Mouse (Mus musculus): ENCODE results near the gene Plbd2.
"Not testable (repeated sequence)": the region's sequence is repeated elsewhere in the genome, so short reads cannot be mapped to it uniquely, and the experiment has no call there.

Plbd2 gene

DNA sequence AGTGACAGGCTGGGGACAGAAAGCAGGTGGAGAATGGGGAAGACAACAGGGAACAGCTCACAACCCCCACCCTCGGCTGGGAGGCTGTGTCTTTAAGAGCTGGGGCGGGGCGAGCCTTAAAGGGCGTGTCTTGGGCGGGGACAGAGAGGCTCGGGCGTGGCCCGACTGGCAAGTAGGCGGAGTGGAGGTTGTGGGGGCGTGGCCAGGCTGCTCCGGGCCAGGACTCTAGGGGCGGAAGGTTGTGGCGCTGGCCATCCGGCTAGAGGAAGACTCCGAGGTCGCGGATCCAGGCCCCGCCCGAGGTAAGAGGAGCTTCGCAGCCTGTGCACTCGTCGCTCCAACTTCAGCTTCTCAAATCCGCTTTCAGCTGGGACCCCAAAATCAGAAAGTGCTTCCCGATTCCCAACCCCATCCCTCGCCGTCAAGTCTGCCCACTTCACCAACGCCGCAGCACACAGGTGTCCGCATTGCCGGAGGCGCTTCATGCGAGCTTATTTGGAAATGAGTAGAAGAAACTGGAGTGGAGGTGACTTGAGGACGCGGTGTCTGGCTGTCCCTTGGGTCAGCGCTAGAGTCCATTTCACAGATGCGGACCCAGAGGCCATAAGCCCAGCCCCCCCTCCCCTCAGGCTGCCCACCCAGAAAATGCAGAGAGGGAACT, 7.7 kb upstream of the Plbd2 start, which contains the start of gene Slc8b1:
TSS of gene Slc8b1 (plus strand) at position 187 of the 661 bp plus-strand sequence.
- peak; percentile 76 for DNase-seq (ENCODE audit: low spot score)

GRCm38 (mm10) chr5:120507311-120507710, 3.9 kb upstream of the Plbd2 start:
- DNase-seq (ENCODE audit: low spot score) = no peak

GRCm38 (mm10) chr5:120506490-120506889, 3.1 kb upstream of the Plbd2 start:
- no peak for DNase-seq (ENCODE audit: low spot score)

GRCm38 (mm10) chr5:120505781-120506180, 2.4 kb upstream of the Plbd2 start:
- DNase-seq (ENCODE audit: low spot score) = no peak

DNA sequence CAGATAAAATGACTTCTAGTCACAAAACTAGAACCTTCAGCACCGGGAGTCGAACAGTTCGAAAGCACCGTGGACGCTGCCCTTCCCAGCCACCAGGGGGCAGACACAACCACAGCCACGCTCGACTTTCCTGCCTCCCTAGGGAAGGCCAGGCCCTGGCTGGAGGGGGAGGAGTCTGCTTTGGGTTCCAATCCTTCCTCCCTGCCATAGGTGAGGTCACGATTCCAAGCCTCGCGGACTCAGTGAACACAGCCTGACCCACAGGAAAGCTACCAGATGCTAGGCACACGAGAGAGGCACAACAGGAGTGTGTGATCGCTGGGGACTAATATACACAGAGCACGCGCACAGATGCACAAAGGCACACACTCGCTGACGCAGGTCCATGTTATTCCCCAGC, 1.9 kb upstream of the Plbd2 start:
- peak; percentile 59 for DNase-seq (ENCODE audit: low spot score)

DNA sequence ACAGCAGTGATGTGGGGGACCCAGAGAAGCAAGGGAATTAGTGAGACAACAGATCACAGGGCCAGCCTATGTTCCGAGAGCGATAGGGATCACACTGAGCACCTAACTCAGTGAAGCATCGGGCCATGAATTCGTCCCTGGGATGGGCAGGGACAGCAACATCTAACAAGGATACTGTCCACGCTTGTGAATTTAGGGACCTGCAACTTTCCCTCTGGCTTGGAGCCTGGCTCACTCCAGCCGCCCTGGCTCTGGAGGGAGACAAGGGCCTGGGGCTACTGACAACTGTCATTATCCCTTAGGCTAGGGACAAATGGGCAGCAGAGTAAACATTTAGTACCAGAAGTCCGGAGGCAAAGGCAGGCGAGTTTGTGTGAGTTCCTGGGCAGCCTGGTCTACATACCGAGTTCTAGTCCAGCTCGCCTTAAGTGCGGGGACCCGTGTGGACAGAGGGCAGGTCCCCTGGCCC, 716 bp downstream of the Plbd2 start:
- no peak for DNase-seq (ENCODE audit: low spot score)

DNA sequence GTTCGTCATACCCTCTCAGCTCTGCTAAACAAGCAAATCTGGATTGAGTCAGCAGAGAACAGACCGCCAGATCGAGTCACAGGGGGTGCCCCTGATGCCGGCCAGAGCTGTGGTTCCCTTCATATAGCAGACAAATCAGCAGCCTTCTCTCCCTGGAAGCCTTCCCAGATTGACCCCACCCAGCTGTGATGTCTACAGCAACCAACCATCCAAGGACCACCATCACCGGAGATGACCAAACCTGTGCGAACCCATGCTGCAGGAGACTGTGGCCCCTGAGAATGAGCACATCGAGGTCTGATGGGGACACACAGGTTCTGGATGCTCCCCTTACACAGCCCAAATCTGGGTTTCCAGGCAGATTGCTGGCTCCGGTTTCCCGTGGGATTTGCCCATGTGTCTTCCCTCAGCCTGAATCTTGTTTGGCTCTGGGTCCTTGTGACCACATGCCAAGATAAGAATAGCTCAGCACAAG, 1.2 kb downstream of the Plbd2 start:
- DNase-seq (ENCODE audit: low spot score) = no peak

GRCm38 (mm10) chr5:120500609-120501008, 2.8 kb downstream of the Plbd2 start:
- DNase-seq (ENCODE audit: low spot score) = not testable (repeated sequence)

DNA sequence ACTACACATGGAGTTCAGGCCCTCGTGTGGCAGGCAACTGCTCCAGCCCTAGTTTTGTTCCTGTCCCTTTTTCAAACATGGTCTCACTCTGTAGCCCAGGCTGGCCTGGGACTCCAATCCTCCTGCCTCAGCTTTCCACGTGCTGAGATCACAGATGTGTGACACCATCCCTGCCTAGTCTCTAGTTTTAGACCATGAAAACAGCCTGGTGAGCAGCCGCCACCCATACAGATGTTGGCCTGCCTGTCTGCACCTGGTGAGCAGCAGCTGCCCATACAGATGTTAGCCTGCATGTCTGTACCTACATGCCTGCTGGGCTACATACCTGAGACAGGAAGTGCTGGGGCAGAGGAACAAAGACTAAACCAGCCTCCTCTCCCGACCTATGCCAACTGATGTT, 4.2 kb downstream of the Plbd2 start:
- no peak for DNase-seq (ENCODE audit: low spot score)

- DNase-seq (ENCODE audit: low spot score) = no peak
These were observed 6.4 kb downstream of the Plbd2 start for GRCm38 (mm10) chr5:120497071-120497470.

GRCm38 (mm10) chr5:120495703-120496226, 7.7 kb downstream of the Plbd2 start:
- no peak for DNase-seq (ENCODE audit: low spot score)

DNA sequence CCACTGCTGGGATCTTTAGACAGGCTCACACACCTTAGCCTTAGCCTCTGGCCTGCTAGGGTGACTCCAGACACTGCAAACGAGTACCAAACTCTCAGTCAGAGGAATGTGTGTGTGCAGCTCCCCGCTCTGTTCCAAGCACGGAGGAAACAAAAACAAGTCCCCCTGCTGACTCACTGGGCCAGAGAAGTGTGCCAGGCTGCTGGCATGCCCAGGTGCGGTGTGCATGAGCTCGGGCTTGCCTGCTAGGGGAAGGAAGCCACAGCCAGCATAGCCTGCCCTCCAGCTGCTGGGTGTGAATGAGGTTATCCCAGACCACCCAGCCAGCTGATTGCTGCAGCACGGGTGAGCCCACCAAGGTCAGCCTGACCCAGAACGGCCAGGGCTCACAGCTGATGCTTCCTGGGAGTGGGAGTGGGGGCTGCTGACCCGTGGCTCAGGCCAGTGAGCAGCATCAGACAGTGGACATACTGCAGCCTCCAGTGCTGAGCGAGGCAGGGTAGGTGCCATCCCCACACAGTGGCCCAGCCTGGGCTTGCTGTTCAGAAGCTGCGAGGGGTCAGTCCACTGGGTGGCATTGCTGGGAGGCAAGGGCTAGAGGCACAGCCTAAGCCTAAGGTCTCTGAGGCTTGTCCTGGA, 8.2 kb downstream of the Plbd2 start:
- DNase-seq (ENCODE audit: low spot score) = no peak

GRCm38 (mm10) chr5:120493873-120494395, 9.5 kb downstream of the Plbd2 start:
- DNase-seq (ENCODE audit: low spot score) = no peak

DNA sequence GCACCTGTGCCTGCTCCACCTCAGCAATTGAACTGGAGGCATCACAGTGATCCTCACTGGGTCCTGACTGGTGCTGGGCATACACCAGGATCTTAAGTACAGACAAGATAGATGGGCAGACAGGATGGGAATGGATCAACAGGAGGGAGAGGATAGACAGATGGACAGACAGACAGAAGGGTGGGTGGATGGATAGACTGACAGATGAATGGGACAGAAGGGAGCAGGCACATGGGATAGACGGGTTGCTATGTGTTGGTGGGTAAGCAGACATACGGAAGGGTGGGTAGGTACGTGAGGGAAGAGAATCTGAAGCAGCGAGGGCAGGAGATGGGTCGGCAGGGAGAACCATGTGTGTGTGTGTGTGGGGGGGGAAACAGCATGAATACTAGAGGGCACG, 10.0 kb downstream of the Plbd2 start:
- no peak for DNase-seq (ENCODE audit: low spot score)

DNA sequence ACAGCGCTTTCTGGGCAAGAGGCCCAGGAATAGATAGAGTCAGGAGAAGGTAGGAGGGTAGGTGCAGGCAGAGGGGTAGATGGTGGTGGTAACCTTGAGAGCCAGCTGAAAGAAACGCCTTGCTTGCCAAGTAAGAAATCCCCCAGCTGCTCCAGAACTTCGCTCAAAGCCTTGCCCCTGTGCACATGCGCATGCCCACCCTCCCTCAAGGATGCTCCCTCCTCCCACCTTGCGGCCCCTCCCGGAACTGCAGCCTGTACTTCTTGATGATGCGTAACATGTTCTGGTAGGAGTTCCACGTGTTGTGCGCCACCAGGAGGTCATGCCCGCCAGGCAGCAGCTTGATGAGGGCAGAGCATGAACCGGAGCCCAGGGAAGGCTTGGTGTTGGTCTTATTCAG, 11.0 kb downstream of the Plbd2 start:
- no peak for DNase-seq (ENCODE audit: low spot score)

- DNase-seq (ENCODE audit: low spot score) = no peak
These were observed 12.7 kb downstream of the Plbd2 start for GRCm38 (mm10) chr5:120490679-120491192.

GRCm38 (mm10) chr5:120487844-120488243, 15.6 kb downstream of the Plbd2 start:
- DNase-seq (ENCODE audit: low spot score) = no peak

GRCm38 (mm10) chr5:120483399-120483798, 20.0 kb downstream of the Plbd2 start:
- DNase-seq (ENCODE audit: low spot score) = no peak

GRCm38 (mm10) chr5:120481205-120481604, 22.2 kb downstream of the Plbd2 start:
- no peak for DNase-seq (ENCODE audit: low spot score)

- DNase-seq (ENCODE audit: low spot score) = no peak
These were observed 23.9 kb downstream of the Plbd2 start for GRCm38 (mm10) chr5:120479538-120479937.

DNA sequence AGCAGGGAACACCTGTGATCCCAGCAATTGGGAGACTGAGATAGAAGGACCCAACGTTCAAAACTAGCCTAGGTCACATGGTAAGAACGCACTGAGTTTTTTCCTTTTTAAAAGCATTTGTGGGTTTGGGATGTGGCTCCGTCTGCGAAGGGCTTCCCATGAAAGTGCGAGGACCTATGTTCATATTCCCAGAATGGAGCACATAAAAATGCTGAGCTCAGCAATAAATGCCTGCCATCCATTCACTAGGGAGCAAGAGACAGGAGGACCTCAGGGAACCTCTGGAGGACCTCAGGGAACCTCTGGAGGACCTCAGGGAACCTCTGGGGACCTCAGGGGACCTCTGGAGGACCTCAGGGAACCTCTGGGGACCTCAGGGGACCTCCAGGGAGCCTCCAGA, 25.4 kb downstream of the Plbd2 start:
- DNase-seq (ENCODE audit: low spot score) = no peak

GRCm38 (mm10) chr5:120476296-120476695, 27.1 kb downstream of the Plbd2 start, which contains the start of gene Sds:
TSS of gene Sds (plus strand) at chr5:120476526.
- DNase-seq (ENCODE audit: low spot score) = no peak

GRCm38 (mm10) chr5:120475861-120476260, 27.6 kb downstream of the Plbd2 start:
- DNase-seq (ENCODE audit: low spot score) = no peak

Data from left cerebral cortex, adult 11 months (tissue).